Mouse (Mus musculus) kidney, adult 2 months (tissue): ENCODE measurements around the gene Ap3b1. TPM values are rescaled to one million over a fixed set of nuclear protein-coding genes. Genes with fewer than 3 reads are reported as not detected.

Source experiments
- DNase-seq: peaks from one replicate; pipeline ENCODE4 v3.0.0; 2021
- H3K27ac ChIP-seq: fragments of 200-500 bp; 2 replicates; pipeline ENCODE4 v1.5.1; 2012; ENCODE audit warnings: low read depth, low read length, control low read depth, inconsistent platforms; ENCODE audit not compliant: insufficient read depth
- H3K27me3 ChIP-seq: fragments of 200-500 bp; replicated peaks from 2 replicates; pipeline ENCODE4 v1.6.1; 2012; ENCODE audit warnings: mild to moderate bottlenecking, moderate library complexity, low read length, inconsistent platforms; ENCODE audit not compliant: control insufficient read depth, insufficient read depth
- H3K36me3 ChIP-seq: fragments of 200-500 bp; 2 replicates; pipeline ENCODE4 v1.6.1; 2012; ENCODE audit warnings: mild to moderate bottlenecking, moderate library complexity, low read length, inconsistent platforms; ENCODE audit not compliant: control insufficient read depth, insufficient read depth
- H3K4me1 ChIP-seq: fragments of 200-500 bp; 2 replicates; pipeline ENCODE4 v1.6.1; 2011; ENCODE audit warnings: low read length; ENCODE audit not compliant: control insufficient read depth, insufficient read depth
- H3K4me3 ChIP-seq: fragments of 200-500 bp; 2 replicates; pipeline ENCODE4 v1.5.1; 2011; ENCODE audit warnings: mild to moderate bottlenecking, low read depth, low read length, control low read depth; ENCODE audit not compliant: insufficient read depth
- CTCF ChIP-seq: fragments of 200-500 bp; conservative IDR thresholded peaks from 2 replicates; pipeline ENCODE4 v1.5.1; 2011; ENCODE audit warnings: low read depth, mild to moderate bottlenecking, control low read depth, low read length, moderate library complexity, mixed read lengths; ENCODE audit not compliant: insufficient read depth, insufficient read length
- POLR2A ChIP-seq: fragments of 200-500 bp; IDR thresholded peaks from one replicate; pipeline ENCODE4 v1.6.1; 2011; ENCODE audit warnings: low read depth, low read length, control low read depth
- WGBS: fragments of 180-500 bp; shearing (Covaris S2); methylation state at CpG from one replicate; pipeline ENCODE4 v1.1.7; 2018; 5-methylcytosine and 5-hydroxymethylcytosine counted together
- polyA plus RNA-seq: library from polyadenylated mRNA; depleted of rRNA; stranded (reverse); fragments of >200 nt; gene quantifications from 2 replicates; pipeline ENCODE4 v1.2.3, GENCODE M21; 2012

Ap3b1 gene
- polyA plus RNA-seq, 1 experiment: 49.4 TPM

DNA sequence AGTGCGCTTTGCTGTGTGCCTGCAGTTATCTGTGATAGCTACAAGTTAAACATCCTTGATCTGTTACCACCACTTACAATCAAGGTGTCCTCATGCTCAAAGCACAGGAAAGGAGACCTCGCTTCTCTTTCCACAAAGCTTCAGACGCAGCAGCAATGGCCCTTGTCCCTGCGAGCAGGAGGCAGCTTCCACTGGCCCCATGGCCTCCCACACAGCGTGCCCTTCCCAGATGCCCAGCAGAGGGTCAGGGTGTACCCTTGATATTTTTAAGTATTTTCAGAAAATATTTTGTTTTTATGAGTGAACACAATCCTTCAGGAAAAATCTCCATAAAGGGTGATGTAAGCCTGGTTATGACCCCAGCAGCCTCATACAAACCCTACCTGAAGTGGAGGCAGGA lies 170.4 kb downstream of the Ap3b1 start:
- Histone ChIP-seq H3K4me3 (no peak overlapping the region), H3K27me3 (no peaks in the 10 kb centered on the region), H3K27ac (no peak overlapping the region), H3K4me1 (no peaks in the 10 kb centered on the region), H3K36me3 (peaks cover 5% of the 10 kb centered on the region)
- WGBS: 96% methylated on average over 5 of the region's 5 CpGs
- TF ChIP-seq CTCF: no peak
- no peak for TF ChIP-seq POLR2A
- no peak for DNase-seq

DNA sequence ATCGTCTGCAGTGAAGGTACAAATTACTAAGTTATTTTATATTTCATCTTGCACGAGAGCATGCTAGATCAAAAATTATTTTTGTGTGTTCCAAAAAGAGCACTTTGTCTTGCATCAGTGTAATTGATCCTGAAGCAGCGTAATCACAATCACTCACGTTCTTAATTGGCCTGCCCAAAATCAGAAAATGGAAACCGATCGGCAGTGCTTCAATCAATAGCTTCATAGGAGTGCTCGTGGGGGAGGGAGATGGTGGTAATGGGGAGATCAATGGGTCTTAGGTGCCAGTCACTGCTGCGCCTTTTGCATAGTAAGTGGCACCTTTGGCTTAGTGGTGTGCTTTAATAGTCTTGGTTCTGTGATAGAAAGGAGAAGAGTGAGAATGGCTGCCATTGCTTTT lies 174.8 kb downstream of the Ap3b1 start:
- Histone ChIP-seq H3K4me3 (no peak overlapping the region), H3K27ac (no peak overlapping the region), H3K4me1 (no peaks in the 10 kb centered on the region), H3K36me3 (peaks cover 2% of the 10 kb centered on the region; the same call in 1 of the 2 replicates), H3K27me3 (no peaks in the 10 kb centered on the region)
- 96% methylated on average over 8 of the region's 8 CpGs for WGBS
- TF ChIP-seq CTCF (no peak), POLR2A (no peak)
- no peak for DNase-seq

DNA sequence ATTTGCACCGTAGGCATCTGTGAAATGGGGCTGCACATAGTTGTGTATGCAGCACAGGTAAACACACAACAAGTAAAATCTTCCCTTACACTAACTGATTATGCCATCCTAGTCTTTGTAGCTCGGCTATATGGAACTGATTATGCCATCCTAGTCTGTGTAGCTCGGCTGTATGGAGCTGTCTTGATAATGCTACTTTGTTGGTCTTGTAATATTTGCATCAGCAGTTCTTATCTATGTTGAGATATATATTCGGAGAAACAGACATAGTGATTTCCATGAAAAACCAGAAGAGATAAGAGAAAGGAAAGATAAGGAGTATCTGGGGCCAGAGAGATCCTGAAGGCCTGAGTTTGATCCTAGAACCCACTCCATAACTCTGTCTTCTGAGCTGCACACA lies 178.6 kb downstream of the Ap3b1 start:
- H3K27ac ChIP-seq: no peak overlapping the region
- H3K4me1 ChIP-seq: no peaks in the 10 kb centered on the region
- TF ChIP-seq CTCF (no peak), POLR2A (no peak)
- no peaks in the 10 kb centered on the region for H3K27me3 ChIP-seq
- WGBS: 89% methylated on average over 4 of the region's 4 CpGs
- no peak for DNase-seq
- peaks cover 2% of the 10 kb centered on the region; the same call in 1 of the 2 replicates for H3K36me3 ChIP-seq
- H3K4me3 ChIP-seq: no peak overlapping the region

DNA sequence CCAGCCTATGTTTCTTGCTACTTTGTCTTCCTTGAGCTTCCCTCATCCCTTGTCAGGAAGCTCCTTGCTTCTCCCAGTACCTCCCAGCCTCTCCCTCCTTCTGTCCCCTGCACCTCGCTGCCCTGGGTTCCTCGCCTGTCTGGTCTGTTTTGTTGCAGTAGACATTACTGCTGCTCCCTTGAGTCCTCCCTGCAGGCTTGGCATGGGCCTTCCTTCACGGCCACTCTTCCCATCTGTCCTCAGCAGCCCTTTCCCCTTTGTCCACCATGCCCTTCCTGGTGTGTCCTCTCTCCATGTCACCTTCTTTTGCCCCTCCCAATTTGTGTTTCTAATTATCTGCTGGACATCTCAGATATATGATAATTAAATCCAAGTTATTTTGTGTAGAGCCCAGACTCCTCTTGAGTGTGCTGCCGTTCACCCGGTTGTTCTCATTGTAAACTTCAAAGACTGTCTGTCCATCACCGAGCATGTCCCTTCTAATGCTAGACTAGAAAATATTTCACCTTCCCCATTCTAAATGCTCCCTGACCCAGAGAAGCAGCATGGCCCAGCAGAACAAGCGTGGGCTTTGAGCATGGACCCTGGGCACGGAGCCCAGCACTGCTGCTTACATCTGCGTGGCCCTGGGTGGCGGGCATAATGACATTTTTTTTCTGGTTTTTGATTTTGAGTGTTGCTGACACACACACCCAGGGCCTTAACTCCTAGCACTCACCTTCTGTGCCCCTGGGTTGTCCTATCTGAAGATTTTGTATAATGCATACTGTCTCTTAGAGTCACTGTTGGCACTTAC lies 181.3 kb downstream of the Ap3b1 start:
- 87% methylated on average over 10 of the region's 10 CpGs for WGBS

DNA sequence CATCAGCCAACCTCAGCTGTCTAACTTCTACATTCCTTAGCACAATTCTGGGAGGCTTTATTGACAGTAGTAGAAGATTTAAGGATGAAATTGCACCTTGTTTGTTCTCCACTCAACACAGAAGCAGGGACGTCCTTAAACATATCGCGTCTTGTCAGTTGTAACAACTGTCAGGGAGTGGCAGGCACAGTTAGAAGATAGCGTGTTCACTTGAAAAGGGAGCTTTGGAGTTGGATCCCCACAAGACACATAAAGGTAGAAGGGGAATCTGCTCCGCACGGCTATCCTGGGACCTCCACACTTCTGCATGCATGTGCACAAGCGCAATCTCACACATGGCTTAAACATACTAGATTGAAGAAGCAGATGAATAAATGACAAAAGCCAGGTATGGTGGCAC lies 183.3 kb downstream of the Ap3b1 start:
- WGBS: 90% methylated on average over 7 of the region's 7 CpGs
- no peak for DNase-seq
- H3K4me1 ChIP-seq: no peaks in the 10 kb centered on the region
- H3K27me3 ChIP-seq: no peaks in the 10 kb centered on the region
- no peak overlapping the region for H3K27ac ChIP-seq
- H3K4me3 ChIP-seq: no peak overlapping the region
- TF ChIP-seq POLR2A (no peak), CTCF (no peak)
- H3K36me3 ChIP-seq: no peaks in the 10 kb centered on the region

More for the DNA sequence above, 181.3 kb downstream of the Ap3b1 start:
- Histone ChIP-seq H3K27ac (no peak overlapping the region), H3K36me3 (no peaks in the 10 kb centered on the region), H3K27me3 (no peaks in the 10 kb centered on the region), H3K4me3 (no peak overlapping the region), H3K4me1 (no peaks in the 10 kb centered on the region)
- no peak for DNase-seq
- TF ChIP-seq POLR2A (no peak), CTCF (no peak)

DNA sequence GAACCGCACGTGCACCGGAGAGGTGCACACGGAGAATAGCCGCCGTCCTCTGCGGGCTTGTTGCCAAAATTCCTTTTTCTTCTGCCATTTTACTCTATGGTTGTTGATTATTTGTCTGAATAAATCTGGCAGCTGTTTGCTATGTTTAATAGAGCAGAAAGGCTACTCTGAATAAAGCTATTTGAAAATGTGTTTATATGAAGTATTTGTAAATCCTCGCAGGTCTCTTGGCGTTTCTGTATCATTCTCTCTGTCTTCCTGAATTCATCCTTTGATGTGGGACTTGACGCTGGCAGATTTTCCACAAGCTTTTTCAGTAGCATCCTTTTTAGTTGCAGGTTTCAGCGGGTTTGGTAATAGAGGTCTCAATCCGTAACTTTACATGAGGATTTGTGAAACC lies 185.5 kb downstream of the Ap3b1 start:
- H3K27me3 ChIP-seq: no peaks in the 10 kb centered on the region
- no peaks in the 10 kb centered on the region for H3K4me1 ChIP-seq
- H3K27ac ChIP-seq: no peak overlapping the region
- no peak for DNase-seq
- TF ChIP-seq POLR2A (no peak), CTCF (no peak)
- WGBS: 86% methylated on average over 12 of the region's 12 CpGs
- H3K4me3 ChIP-seq: no peak overlapping the region
- H3K36me3 ChIP-seq: peaks cover 3% of the 10 kb centered on the region; the same call in 1 of the 2 replicates

DNA sequence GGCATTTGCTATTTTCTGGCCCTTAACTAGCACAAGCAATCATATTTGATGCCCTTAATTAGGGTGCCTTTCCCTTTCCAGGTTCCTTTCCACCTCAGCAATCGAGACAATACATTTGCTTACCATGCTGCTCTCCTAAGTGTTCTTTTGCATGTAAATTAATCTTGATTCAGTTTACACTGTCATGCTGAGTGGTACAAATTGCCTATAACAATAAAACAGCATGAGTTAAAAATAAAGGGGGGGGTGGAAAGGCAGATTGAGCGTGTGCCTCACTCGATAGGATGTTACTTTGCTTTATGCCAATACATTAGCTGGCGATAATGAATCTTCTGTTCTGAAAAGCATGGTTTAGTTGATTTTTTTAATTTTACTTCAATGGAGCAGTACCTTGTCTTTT lies 187.0 kb downstream of the Ap3b1 start:
- Histone ChIP-seq H3K4me1 (no peaks in the 10 kb centered on the region), H3K36me3 (peaks cover 3% of the 10 kb centered on the region; the same call in 1 of the 2 replicates), H3K27ac (no peak overlapping the region), H3K4me3 (no peak overlapping the region), H3K27me3 (no peaks in the 10 kb centered on the region)
- no peak for TF ChIP-seq POLR2A
- no peak for TF ChIP-seq CTCF
- WGBS: 83% methylated on average over 4 of the region's 4 CpGs
- no peak for DNase-seq

DNA sequence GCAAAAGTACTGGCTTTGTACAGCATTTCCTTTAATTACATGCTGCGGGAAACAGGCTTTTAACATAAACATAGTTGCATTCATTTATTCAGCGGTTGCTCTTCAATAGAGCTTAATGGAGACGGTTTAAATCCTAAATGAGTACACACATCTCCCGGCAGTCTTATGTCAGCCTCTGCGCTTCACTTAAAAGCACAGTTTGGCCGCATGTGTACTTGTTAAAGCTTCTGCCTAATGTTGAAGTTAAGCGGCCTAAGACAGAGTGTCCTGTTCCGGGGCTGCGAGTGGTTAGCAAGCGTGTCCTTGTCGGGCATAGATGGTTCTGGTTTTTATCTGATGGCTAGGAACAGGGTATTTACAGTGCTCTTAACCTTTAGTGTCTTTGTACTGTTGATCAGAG lies 187.5 kb downstream of the Ap3b1 start:
- H3K4me1 ChIP-seq: no peaks in the 10 kb centered on the region
- no peak for DNase-seq
- no peak overlapping the region for H3K4me3 ChIP-seq
- TF ChIP-seq CTCF (no peak), POLR2A (no peak)
- no peaks in the 10 kb centered on the region for H3K27me3 ChIP-seq
- WGBS: 82% methylated on average over 11 of the region's 11 CpGs
- peaks cover 3% of the 10 kb centered on the region; the same call in 1 of the 2 replicates for H3K36me3 ChIP-seq
- H3K27ac ChIP-seq: no peak overlapping the region
